Mouse (Mus musculus) bone marrow macrophage, adult 2 months (primary cell): ENCODE results near the gene Thoc5.

Source experiments
- CTCF ChIP-seq: IDR thresholded peaks from 2 replicates; pipeline ENCODE4 v1.5.1; 2012; ENCODE audit warnings: low read depth, mild to moderate bottlenecking, low read length, moderate library complexity
- POLR2A ChIP-seq: IDR thresholded peaks from 2 replicates; pipeline ENCODE4 v1.6.1; 2012; ENCODE audit warnings: mild to moderate bottlenecking, low read depth, low read length, borderline replicate concordance

DNA sequence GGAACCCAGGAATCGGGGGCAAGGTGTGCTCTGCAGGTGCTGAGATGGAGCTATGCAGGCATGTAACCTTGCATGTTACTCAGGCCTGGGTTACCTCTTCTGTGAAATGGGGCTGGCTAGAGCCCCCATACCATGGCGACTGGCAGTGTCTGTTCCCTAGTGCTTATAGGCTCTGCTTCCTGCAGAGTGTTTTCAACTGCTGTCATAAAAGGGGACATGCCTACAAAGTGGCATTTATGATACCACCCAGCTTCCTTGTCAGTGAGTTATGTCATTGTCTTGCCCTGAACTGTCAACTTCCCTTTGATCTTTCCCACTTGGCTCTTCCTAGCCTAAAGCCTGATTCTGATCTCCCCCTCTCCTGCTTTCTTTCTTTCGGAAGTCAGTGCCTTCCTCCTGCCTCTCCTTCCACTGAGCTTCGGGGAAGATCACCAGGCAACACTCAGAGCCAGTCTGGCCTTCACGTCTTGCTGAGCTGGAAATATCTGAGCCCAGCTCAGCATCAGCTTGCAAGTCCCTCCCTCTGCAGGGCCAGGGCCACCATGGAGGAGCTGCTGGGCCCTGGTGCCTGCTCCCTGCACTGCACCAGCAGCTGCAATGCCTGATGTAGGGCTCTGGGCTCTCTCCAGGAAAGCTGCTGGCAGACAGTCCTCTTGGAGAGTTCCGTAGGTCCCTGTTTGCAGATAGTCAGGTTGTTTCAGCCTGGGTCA lies 68.1 kb downstream of the Thoc5 start:
- TF ChIP-seq POLR2A (no peak), CTCF (no peak)
